In the genomic region with DNA sequence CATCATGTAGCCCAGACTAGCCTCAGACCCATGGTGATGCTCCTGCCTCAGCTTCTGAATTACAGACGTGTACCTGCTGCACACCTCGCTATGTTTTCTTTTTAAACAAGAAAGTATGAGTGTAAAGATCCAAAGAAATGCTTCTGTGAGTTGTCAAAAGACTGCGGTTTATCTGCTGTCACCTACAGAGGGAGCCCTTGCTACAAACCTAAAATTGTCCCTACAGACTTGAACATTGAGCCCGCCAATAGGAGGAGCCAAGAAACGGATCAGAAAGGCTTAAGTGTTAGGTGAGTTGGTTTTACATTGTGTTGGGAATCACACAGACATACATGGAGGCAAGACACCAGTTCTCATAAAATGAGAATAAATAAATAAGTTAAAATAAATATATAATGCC, we compare ENCODE assay signal across 9 mouse cellular contexts. TPM values are rescaled to one million over a fixed set of nuclear protein-coding genes. Genes with fewer than 3 reads are reported as not detected.
DNase-seq lines count a peak whose midpoint lies in the region; ATAC-seq lines count a peak whose summit lies in the region.
"Had no signal": no experiment of that assay in that cellular context is flagged by ENCODE, and none has a peak within 500 bp of the region (broad histone marks: within the 10 kb centered on the region; RNA-seq: fewer than 3 reads in every experiment).

No protein-coding gene starts in this region.

- no peaks in the 10 kb centered on the region for H3K4me1 ChIP-seq in intestine, embryonic 14.5 days (replicated peaks; ENCODE audit: control insufficient read depth, insufficient read depth, low read length)
- no peaks in the 10 kb centered on the region for H3K4me1 ChIP-seq in intestine, embryonic 16.5 days (ENCODE audit: control insufficient read depth, insufficient read depth, low read length)
- H3K4me1 ChIP-seq: embryonic facial prominence, embryonic 15.5 days had no signal

- H3K9ac ChIP-seq in intestine, embryonic 14.5 days (ENCODE audit: low read length): no peak overlapping the region
- no peak overlapping the region for H3K9ac ChIP-seq in intestine, embryonic 16.5 days (ENCODE audit: low read depth, low read length)
- H3K9ac ChIP-seq: embryonic facial prominence, embryonic 15.5 days had no signal

- WGBS in intestine, embryonic 14.5 days: 5% methylated on average over 5 of the region's 5 CpGs
- WGBS in intestine, embryonic 16.5 days: 7% methylated on average over 5 of the region's 5 CpGs

- no peaks in the 10 kb centered on the region for H3K36me3 ChIP-seq in intestine, embryonic 14.5 days (ENCODE audit: control insufficient read depth, insufficient read depth, low read length)
- H3K36me3 ChIP-seq in intestine, embryonic 16.5 days (ENCODE audit: control insufficient read depth, insufficient read depth, low read length): no peaks in the 10 kb centered on the region
- H3K36me3 ChIP-seq: embryonic facial prominence, embryonic 15.5 days had no signal

- no peak overlapping the region for H3K4me2 ChIP-seq in intestine, embryonic 14.5 days (ENCODE audit: low read length)
- no peak overlapping the region for H3K4me2 ChIP-seq in intestine, embryonic 16.5 days (ENCODE audit: low read depth, low read length)
- H3K4me2 ChIP-seq: embryonic facial prominence, embryonic 15.5 days had no signal

- no peak overlapping the region for H3K4me3 ChIP-seq in intestine, embryonic 14.5 days (ENCODE audit: low read depth, low read length)
- no peak overlapping the region for H3K4me3 ChIP-seq in intestine, embryonic 16.5 days (ENCODE audit: low read length)
- H3K4me3 ChIP-seq: embryonic facial prominence, embryonic 15.5 days had no signal

- H3K27me3 ChIP-seq in intestine, embryonic 14.5 days (replicated peaks; ENCODE audit: control insufficient read depth, insufficient read depth, low read length): no peaks in the 10 kb centered on the region
- no peaks in the 10 kb centered on the region for H3K27me3 ChIP-seq in intestine, embryonic 16.5 days (replicated peaks; ENCODE audit: control insufficient read depth, insufficient read depth, low read length)
- H3K27me3 ChIP-seq: embryonic facial prominence, embryonic 15.5 days had no signal

- H3K27ac ChIP-seq in intestine, embryonic 14.5 days (ENCODE audit: low read depth): no peak overlapping the region
- no peak overlapping the region for H3K27ac ChIP-seq in intestine, embryonic 16.5 days (ENCODE audit: low read length)
- H3K27ac ChIP-seq: embryonic facial prominence, embryonic 15.5 days had no signal

- no peak for ATAC-seq in intestine, embryonic 14.5 days (replicated peaks; ENCODE audit: low FRiP score, low TSS enrichment, low read depth)
- ATAC-seq in intestine, embryonic 16.5 days: no peak
- ATAC-seq in megakaryocyte, adult 5-6 weeks (ENCODE audit: poor library complexity, severe bottlenecking): peak; percentile 96

- no peaks in the 10 kb centered on the region for H3K9me3 ChIP-seq in intestine, embryonic 14.5 days (ENCODE audit: control insufficient read depth, low read length)
- H3K9me3 ChIP-seq in intestine, embryonic 16.5 days (ENCODE audit: control insufficient read depth, low read length): no peaks in the 10 kb centered on the region
- H3K9me3 ChIP-seq: embryonic facial prominence, embryonic 15.5 days had no signal

- peak; percentile 51 for DNase-seq in intestine, embryonic 14.5 days (ENCODE audit: low spot score)
- peak; percentile 64 for DNase-seq in T-cell, adult 2 months (ENCODE audit: low spot score)
- peak; percentile 88 for DNase-seq in embryo, embryonic 10.5 days (ENCODE audit: low spot score)
- DNase-seq in heart, postnatal 14 days: peak; percentile 42 to 60
- DNase-seq in left cerebral cortex, adult 11 months (ENCODE audit: low spot score): peak; percentile 22
- DNase-seq in spleen, postnatal 36 days (ENCODE audit: low spot score in 2 of 2): peak; percentile 55 to 70

- intact Hi-C loops in heart, postnatal 14 days (cut with DNase I): loop anchor here (2.0 to 5.0 kb wide), 3 partner anchors 198 to 517 kb away; no protein-coding TSS in a partner anchor

RNA-seq across cellular contexts. Expression of a gene that starts 20.4 kb away (rescaled TPM):
- polyA plus RNA-seq in intestine, embryonic 14.5 days (2014; fragmentation: Nextera tagmentation; extraction: Ambion mirVana): 38.5 and 40.0 TPM in 2 replicates
- polyA plus RNA-seq in intestine, embryonic 16.5 days (2015; fragmentation: Nextera tagmentation; extraction: Ambion mirVana): 15.0 and 21.8 TPM in 2 replicates
- 100 to 1,000 TPM; 102 to 106 TPM for total RNA-seq in heart, postnatal 14 days (2021)
- 27.2 and 28.8 TPM in 2 replicates for total RNA-seq in megakaryocyte, adult 5-6 weeks (2015)
- total RNA-seq in megakaryocyte, adult 5-6 weeks (2017): 27.6 and 31.5 TPM in 2 replicates

RNA-seq across cellular contexts. Expression of a gene that starts 26.2 kb away (rescaled TPM):
- polyA plus RNA-seq in intestine, embryonic 14.5 days (2014; fragmentation: Nextera tagmentation; extraction: Ambion mirVana): not detected in 2 replicates
- not detected in 2 replicates for polyA plus RNA-seq in intestine, embryonic 16.5 days (2015; fragmentation: Nextera tagmentation; extraction: Ambion mirVana)
- not detected for total RNA-seq in heart, postnatal 14 days (2021)
- total RNA-seq in megakaryocyte, adult 5-6 weeks (2015): not detected in 2 replicates
- total RNA-seq in megakaryocyte, adult 5-6 weeks (2017): 1.2 TPM in 1 of 2 replicates, not detected in the other
- polyA plus RNA-seq: embryonic facial prominence, embryonic 15.5 days had no signal

Comparison
In these comparisons a context has a peak if more than half of its experiments do, and no peak if none do; other contexts are left out.
1. DNase-seq: peak in every context shown above with its lines; median percentile 88 in embryo, embryonic 10.5 days; 64 in T-cell, adult 2 months; 62 in spleen, postnatal 36 days; 51 in intestine, embryonic 14.5 days; 51 in heart, postnatal 14 days; 22 in left cerebral cortex, adult 11 months.